Mouse (Mus musculus) layer of hippocampus, adult 9-11 months (tissue): ENCODE measurements around the gene Ccdc30.

Experiments
- DNase-seq: peaks from one replicate; pipeline ENCODE4 v3.0.0; 2022

Gene Ccdc30

DNA sequence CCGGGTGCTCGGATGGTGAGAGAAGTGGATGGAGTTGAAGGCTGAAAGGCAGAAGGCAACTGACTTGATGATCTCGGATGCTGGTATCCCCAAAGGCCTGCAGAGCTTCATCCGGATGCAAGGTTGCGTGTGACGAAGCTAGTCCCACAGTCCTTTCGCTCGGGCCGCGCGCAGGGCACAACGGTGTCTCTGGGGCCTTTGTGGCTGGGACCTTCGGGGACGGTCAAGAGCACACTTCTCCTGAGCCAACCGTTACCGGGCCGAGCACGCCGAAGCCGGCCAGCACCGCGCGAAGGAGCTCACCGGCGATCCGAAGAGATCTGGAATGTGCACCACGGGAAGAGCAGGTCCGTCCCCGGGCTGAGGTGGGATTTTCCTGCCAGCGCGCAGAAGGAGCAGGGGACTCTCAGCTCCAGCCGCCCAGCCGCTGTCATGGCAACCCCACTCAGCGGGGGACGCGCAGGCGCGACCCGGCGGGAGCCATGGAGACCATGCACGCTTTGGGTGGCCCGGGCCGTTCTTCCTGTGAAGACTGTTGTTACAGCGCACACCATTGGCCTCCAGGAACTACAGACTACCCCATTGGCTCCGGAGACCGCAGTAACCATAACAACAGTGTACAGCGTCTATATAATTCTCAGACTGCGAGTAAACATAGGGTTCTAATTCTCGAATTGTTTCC is at the start of gene Ccdc30:
Gene Ccdc30 (minus strand): TSS at position 450 of the 682 bp plus-strand sequence.
- peak; percentile 96 for DNase-seq

DNA sequence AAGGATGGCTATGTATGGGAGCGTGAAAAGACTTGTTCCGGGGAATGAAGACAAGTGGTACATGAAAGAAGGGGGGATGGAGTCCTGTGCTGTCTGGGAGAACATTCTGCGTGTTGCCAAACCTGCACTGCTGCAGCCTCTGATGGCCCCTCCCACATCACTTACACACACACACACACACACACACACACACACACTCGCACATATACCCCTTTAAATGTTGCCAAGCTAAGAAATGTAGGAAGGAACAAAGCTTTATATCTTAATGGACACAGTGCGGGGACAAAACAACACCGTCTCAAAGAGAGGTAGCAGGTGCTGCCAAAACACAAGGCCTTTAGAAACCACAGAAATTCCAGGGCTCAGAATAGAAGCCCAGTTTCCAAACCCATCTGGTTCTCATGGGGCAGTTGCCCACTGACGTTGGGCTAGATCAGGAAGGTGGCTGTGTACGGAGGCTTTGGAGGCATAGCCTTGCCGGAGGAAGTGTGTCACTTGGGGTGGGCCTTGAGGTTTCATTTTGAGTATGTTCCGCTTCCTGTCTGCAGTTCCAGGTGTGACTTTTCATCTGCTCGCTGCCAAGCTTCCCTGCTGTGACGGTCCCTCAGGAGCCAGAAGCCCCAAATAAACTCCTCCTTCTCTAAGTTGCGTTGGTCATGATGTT is 48.6 kb upstream of the Ccdc30 start:
- no peak for DNase-seq

DNA sequence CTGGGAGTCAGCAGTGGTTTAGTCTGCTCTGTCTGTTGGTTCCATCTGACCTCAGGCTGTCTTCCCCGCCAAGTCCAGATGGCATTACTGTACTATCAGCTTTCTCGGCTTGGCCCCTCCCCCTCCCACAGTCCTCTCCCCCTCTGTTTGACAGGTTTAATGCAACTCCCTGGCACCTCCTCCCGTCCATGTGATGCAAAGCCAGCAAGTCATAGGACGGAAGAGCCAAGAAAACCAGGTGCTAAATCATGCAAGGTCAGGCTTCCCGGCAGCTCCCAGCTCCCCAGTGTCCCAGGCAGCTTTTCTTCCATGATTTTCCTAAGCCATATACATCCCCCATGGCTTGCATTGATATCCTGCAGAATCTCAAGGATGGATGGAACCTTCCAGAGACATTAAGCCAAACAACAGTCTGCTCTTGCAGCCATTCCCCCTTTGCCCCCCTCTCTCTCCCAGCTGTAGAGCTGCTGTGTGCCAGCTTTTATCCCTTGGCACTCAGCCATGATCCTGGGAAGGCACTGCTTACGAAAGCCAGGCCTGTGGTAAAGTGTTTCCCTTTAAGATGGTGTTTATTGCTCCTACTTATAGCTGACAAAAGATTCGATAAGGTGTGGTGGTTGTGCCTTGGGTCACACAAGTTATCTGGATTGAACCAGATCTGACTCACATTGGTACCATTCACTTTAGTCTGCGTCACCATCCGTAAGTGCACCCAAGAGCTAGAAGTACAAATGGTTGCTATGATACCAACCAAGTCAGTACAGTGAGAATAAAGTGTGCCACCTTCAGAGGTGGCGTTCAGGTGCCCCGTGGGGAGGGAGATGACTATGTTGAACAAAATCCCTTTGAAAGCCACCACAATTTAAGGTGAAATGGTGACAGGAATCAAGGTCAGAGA is 47.8 kb upstream of the Ccdc30 start:
- DNase-seq = peak; percentile 26

DNA sequence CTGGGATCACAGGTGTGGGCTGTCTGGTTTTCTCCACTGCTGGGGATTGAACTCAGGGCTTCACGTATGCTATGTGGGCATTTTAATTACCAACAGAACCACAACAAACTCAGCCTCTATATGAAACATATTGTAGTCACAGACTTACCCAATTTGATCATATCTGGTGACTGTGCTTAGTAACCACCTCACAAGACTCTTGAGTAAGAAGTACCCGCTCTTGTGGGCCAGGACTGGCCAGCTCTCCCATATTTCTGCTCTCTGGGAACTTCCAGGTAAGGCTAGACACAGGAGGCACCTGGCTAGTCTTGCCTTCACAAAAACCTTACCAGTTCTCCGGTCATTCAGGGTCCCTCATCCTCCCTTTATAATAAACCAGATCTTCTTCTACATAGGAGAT is 47.1 kb upstream of the Ccdc30 start:
- DNase-seq = no peak

DNA sequence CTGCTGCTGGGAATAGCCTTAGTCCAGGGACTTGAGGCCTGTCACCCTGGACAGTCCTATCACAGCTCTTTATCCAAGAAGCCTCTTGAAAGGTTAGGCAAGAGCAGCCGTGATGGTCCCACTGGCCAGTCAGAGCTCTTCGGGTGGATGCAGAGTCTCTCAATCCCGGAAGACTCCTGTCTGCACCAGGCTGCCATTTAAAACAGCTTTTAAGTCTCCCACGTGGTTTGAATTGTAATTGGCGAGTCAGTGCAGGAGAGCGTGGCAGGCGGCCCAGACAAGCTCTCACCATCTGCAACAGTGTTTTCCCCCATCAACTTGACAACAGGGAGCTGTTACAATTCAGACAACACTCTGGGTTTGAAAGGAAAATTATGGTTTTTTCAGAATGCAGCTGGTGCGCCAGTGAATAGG is 45.4 kb upstream of the Ccdc30 start:
- DNase-seq = peak; percentile 94

DNA sequence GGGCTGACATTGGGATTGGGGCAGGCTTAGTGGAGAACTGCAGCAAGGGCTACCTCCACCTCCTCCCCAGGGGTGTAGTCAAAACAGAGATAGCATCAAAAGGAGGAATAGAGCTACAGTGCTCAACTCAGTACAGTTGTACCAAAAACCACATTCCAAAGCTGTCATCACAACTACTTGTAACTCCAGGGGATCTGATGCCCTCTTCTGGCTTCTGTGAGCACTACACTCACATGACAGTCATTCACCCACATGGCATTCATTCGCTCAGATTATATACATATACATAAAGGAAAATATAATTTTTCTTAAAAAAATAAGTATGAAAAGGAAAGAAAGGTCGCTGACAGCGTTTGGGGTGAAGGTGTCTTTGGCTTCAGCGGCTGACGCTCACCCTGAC is 45.0 kb upstream of the Ccdc30 start:
- DNase-seq = no peak

DNA sequence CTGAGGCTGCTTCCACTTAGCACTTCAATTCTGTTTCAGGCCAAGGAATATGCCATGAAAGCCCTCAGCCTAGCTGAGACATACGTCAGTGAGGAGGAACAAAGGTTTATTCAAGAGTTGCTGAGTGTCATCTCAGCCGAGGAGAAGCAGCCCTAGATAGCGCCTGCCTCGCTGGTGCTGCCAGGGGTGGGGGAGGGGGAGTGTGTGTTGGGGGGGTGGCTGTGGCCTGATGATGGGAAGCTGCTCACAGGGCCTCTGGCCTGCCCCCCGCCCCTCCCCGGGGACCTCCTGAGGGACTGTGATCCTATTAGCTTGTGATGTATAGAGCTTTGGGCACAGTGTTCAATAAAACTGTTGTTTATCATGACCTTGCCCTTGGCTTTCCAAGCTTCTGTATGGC is 38.2 kb upstream of the Ccdc30 start:
- no peak for DNase-seq

DNA sequence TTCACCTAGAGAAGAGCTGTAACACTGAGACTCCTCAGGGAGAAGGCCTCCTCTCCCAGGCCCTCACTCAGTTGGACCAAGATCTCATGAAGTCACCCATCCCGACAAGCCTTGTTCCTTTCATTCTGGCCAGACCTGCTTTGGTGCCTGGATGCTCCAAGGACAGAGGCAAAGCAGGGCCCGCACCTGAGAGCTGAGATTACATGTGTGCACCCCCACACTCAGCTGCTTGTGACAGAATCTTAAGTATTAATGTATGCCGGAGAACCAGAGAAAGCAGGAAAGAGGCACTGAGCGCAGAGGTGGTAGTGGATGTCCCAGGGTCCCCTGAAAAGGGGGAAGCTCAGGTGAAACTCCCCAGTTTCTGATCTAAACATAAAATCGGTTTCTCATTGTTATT is 37.8 kb upstream of the Ccdc30 start:
- no peak for DNase-seq

DNA sequence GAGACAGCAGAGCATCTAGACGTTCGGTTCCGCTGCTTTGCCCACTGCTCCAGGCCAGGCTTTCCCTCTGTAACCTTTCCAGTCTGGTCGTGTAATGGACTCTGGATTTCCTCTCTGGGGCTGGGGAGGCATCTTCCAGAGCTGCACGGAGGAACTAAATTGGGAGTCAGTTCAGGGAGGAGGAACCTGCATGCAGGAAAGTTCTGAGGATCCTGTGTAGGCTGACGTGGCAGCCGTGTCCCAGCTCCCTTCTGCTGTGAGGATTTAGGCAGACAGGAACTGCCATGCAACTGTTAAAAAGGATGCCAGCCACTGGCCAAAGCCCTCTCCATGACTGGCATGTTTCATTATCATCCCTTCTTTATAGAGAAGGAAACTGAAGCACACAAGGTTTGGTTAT is 35.1 kb upstream of the Ccdc30 start:
- DNase-seq = no peak

DNA sequence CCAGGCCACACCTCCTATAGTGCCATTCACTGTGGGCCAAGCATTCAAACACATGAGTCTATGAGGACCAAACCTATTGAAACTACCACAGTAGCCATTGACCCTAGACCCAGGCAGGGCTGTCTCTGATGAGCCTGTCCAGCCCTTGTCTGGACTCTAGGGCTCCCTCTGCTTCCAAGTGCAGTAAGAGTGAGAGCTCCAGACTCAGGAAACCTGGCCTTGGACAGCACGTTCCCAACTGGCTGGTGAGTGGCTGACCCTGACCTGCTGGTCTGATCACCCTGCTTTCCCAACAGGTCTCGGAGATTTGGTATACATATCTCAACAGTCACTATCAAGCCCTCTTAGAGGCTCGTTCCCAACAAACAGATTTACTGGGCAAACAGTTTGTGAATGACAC is 32.5 kb upstream of the Ccdc30 start:
- DNase-seq = no peak

DNA sequence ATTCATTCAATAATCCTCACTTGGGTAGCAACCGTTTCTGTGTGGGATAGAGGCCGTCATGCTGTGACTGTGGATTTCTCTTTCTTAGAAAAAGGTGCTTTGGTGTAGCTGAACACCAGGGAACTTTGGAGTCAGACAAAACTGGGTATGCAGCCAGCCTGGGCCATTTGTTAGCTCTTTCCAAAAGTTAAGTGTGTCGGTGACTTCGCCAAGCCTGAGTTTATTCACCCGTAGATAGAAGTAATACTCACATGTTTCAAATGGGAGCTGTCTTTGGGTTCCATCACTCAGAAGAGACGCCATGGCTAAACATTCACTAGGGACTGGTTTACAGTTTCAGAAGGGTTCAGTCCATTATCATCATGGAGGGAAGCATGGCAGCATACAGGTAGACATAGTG is 31.9 kb upstream of the Ccdc30 start:
- DNase-seq = no peak

DNA sequence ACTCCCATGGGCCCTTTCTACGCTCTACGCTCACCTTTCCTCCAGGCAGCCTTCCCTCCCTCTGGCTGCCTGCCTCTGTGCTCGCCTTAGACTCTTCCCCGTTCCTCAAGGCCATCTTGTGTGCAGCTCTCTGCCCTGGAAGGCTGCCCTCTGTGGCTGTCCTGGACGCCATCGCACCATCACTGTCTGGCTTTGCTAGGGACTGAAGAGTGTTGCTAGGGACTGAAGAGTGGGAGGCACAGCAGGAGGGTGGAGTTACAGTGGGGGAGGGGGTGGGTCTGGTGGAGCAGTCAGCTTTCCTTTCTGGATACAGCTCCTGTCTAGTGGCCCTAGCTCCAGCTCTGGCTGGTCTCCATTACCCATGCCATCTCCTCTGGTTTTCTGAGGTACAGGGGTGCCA is 27.2 kb upstream of the Ccdc30 start:
- no peak for DNase-seq

DNA sequence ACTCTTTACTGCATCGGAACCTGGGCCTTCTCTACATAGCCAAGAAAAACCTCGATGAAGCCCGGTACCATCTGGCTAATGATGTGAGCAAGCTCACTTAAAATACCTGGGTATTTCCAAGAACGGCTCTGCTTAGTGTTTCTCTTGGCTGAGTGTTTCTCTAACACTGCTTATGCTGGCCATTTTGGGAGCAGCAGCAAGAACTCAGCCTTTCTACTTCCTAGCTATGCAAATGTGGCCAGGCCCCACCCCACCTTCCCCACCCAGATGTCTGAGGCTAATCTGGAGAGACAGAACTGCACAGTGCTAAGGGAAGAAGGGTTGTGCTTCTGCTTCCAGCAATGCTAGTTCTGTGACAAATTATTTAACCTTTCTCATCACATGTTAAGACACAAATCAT is 26.5 kb upstream of the Ccdc30 start:
- DNase-seq = no peak

DNA sequence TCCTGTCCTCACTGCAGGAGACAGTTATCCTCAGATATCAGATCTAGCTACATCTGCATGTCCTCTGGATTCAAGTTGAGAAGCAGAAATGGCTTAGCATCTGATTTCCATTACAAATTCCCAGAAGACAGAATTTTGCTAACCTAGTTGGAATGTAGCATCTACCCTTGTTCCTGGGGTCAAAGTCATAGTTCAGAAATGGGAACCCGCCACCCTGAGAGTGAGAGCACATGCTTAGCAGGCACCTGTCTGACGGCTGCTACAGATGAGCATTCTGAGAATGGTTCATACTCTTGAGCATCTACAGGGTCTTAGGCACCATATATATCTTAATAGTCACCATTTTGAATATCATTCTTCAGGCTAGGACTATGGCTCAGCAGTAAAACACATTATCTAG is 22.6 kb upstream of the Ccdc30 start:
- no peak for DNase-seq

DNA sequence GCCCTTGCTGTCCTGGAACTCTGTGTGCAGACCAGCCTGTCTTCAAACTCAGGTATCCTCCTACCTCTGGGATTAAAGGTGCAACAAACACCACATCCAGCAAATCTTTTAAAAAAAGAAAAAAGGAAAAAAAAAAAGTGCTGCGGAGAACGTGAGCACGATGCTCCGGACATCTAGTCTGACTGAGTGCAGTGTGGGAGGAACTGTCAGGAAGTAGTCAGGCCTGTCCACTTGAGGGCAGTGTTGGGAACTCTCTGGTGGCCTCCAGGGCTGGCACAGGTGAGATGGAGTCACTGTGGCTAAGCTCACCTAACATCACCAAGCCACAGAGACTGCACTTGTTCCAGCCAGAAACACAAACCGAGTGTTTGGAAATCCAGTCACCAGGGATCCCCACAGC is 15.4 kb upstream of the Ccdc30 start:
- DNase-seq = no peak

DNA sequence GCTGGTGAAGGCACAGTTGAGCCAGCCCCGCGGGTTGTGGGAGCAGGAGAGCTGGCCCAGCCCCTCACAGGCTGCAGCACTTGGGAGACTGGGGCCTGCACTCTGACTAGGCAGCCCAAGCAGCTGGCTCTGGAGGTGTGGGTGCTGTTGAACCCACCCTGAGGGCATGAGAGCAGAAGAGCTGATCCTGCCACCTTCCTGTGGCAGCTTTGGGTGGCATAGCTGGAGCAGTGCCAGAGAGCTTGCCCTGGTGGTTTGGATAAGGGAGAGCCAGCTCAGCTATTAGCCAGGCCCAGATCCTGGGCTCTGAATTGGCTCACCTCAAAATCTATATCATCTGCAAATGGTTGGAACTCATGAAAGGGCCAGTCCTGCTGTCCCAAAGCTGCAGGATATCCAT is 12.4 kb upstream of the Ccdc30 start:
- DNase-seq = no peak

DNA sequence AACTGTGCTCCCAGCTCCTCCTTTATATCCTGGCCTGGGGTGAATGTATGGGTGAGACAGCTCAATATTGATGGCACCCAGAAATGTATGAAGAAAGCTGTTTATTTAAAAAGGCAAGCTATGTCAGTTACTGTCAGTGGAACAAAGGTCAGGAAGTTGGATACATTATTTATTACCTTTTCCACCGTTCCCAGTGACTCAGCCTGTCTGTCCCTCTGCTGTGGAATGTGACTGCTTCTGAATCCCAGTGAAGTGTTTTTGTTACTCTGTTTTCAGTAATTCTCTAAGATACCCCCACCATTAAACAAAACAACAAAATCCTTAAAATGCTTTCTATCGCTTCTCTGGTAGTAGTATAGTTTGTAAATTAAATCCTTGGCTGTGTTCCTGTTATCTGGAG is 10.3 kb upstream of the Ccdc30 start:
- DNase-seq = no peak

DNA sequence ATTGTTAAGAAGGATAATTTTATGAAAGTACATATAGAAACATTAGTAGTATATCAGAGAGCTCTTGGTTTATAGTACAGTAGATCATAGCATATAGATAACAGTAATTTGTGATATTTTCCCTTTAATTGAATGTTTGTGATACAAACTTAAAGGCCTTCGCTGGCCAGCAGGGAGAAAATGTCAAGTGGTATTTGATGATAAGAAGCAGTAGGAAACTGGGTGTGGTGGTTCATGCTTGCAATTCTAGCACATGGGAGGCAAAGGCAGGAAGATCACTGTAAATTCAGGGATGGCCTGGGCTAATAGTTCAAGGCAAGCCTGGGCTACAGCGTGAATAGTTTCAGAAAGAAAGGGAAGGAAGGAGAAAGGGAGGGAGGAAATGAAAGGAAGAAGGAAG is 9.8 kb upstream of the Ccdc30 start:
- no peak for DNase-seq

DNA sequence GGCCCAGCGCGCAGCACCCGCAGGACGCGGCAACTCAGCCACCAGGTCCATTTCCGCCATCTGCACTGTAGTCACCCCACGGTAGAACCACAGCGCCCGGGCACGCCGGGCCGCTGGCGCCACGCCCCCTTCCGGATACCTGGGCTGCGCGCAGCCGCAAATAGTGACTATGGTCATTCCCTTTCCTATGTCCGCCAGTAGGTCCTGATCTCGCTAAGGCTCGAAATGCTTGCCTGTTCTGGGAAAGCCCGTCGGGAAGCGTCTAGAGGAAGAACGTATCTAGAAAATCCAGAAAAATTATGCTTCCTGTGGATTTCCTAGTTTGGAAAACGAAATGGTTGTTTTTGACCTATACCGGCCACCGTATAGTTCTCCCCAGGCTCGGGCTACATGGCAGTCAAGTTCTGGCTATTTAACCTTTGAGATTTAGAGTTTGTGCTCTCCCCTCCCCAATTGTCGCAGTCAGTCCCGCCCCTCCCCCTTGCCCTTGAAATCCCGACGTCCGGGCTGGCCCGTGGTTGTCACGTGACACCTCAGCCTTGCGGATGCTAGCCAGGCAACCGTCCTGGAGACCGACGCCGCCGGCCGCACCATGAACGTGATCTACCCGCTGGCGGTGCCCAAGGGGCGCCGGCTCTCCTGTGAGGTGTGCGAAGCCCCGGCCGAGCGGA is 7.1 kb upstream of the Ccdc30 start, which contains the start of the genes Ppcs and Zmynd12:
Gene Ppcs (minus strand): TSS at position 127 of the 671 bp plus-strand sequence.
Gene Zmynd12 (plus strand): TSS at position 521 of the 671 bp plus-strand sequence.
- DNase-seq = peak; percentile 82

DNA sequence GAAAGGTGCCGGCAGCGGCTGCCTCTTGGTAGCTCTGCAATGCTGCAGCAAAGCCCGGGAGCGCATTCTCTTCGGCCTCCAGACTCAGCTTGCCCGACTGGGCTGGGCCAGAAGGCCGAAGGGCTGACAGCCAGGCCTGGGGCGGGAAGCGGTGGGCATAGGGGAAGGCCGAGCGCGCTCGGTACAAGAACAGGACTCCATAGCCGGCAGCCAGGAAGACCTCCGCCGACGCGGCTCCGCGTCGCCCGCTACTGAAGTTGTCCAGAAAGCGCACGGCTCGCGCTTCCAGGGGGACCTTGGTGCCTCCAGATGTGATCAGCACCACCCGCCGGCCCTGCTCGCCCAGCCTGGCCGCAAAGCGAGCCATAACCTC is 6.6 kb upstream of the Ccdc30 start:
- DNase-seq = no peak

DNA sequence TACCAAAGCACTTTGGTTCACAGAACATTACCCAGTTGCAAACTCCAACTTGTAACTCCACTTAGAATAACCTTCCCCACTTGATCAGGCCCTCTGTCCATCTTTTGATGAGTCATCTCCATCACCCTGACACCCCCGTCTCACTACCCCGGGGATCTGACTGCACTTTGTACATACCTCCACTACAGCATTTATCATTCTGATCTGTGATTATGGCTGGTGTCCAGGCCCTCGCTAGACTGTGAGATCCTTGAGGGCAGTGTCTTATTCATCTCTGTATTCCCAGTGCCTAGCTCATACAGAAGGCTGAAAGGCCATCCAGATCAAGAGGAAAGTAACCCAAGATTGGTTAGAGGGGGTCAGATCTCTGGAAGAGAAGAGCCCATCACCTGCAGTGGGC is 5.9 kb upstream of the Ccdc30 start:
- no peak for DNase-seq

DNA sequence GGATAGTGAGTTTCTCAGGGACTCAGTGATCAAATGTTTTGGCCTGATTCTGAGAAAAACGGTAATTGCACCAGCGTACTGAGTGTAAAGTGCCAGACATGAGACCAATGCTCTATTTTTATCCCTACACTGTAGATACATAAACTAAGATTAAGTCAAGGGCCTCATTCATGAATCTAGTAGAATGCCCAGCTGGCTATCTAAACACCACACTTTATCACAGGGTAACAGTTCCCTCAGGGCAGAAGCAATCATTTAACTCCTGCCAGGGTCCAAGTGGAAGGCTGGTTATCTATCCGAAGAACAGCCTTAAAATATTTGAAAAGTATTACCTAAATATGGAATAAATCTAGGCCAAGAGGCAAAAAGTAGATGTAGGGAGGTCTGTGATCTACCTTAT is 2.6 kb upstream of the Ccdc30 start:
- no peak for DNase-seq

DNA sequence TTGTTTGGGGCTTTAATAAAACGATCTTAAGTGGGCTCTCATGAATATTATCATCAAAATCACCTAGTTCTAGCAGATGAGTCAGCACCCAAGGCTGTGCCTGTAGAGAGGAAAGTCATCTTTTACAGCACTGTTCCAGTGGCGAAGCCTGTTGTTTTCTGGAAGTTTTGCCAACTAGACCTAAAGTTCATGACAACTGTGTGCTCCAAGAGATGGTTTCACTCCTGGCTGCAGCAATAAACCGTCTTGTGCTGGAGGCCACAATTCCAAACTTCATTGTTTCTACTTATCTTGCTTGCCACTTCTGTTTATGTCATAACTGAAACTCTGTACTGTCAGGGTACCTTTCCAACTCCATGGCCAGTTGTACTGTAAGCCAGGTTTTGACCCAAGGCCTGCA is 1.9 kb upstream of the Ccdc30 start:
- no peak for DNase-seq
